Mouse (Mus musculus): ENCODE data around the gene Cfap97.

GRCm38 (mm10) chr8:46213971-46214480 lies 62.5 kb downstream of the Cfap97 start:
- no peak for TF ChIP-seq CTCF (IDR thresholded peaks at IDR 0.05; ENCODE audit: insufficient read depth, low read length)
- no peak for TF ChIP-seq POLR2A (IDR thresholded peaks at IDR 0.05; ENCODE audit: borderline replicate concordance, extremely low read depth, low read depth, low read length)

All from lung, adult 2 months (tissue).